Mouse (Mus musculus) splenic B cell, adult 2 months (primary cell): ENCODE results near the gene Cyth1.

Experiments used
- DNase-seq: peaks from one replicate; pipeline ENCODE4 v3.0.0-alpha.2; 2011; ENCODE audit warnings: low read depth, low spot score
- H3K27me3 ChIP-seq: 2 replicates; pipeline ENCODE4 v1.6.1; 2012; ENCODE audit warnings: mild to moderate bottlenecking, low read length, moderate library complexity, mixed read lengths; ENCODE audit not compliant: control insufficient read depth, poor library complexity, insufficient read depth, severe bottlenecking
- H3K36me3 ChIP-seq: 2 replicates; pipeline ENCODE4 v1.6.1; 2012; ENCODE audit warnings: mild to moderate bottlenecking, low read length, moderate library complexity, mixed read lengths; ENCODE audit not compliant: control insufficient read depth, poor library complexity, insufficient read depth, severe bottlenecking

Gene Cyth1

GRCm38 (mm10) chr11:118146446-118146845 lies 101.9 kb downstream of the Cyth1 start:
- no peaks in the 10 kb centered on the region; the same call in 1 of the 2 replicates for H3K36me3 ChIP-seq
- no peaks in the 10 kb centered on the region for H3K27me3 ChIP-seq
- DNase-seq, result peak; percentile 80

- peak; percentile 96 for DNase-seq
- H3K27me3 ChIP-seq, result no peaks in the 10 kb centered on the region
- H3K36me3 ChIP-seq, result no peaks in the 10 kb centered on the region; the same call in 1 of the 2 replicates
These were observed 102.5 kb downstream of the Cyth1 start for GRCm38 (mm10) chr11:118145771-118146351.

- H3K36me3 ChIP-seq, result no peaks in the 10 kb centered on the region
- DNase-seq, result no peak
- H3K27me3 ChIP-seq, result no peaks in the 10 kb centered on the region
These were observed 103.3 kb downstream of the Cyth1 start for GRCm38 (mm10) chr11:118145092-118145491.

- peak; percentile 62 for DNase-seq
- no peaks in the 10 kb centered on the region for H3K27me3 ChIP-seq
- no peaks in the 10 kb centered on the region for H3K36me3 ChIP-seq
These were observed 104.7 kb downstream of the Cyth1 start for GRCm38 (mm10) chr11:118143731-118144130.

- H3K27me3 ChIP-seq, result no peaks in the 10 kb centered on the region
- no peak for DNase-seq
These were observed 105.7 kb downstream of the Cyth1 start for GRCm38 (mm10) chr11:118142547-118143165.

DNA sequence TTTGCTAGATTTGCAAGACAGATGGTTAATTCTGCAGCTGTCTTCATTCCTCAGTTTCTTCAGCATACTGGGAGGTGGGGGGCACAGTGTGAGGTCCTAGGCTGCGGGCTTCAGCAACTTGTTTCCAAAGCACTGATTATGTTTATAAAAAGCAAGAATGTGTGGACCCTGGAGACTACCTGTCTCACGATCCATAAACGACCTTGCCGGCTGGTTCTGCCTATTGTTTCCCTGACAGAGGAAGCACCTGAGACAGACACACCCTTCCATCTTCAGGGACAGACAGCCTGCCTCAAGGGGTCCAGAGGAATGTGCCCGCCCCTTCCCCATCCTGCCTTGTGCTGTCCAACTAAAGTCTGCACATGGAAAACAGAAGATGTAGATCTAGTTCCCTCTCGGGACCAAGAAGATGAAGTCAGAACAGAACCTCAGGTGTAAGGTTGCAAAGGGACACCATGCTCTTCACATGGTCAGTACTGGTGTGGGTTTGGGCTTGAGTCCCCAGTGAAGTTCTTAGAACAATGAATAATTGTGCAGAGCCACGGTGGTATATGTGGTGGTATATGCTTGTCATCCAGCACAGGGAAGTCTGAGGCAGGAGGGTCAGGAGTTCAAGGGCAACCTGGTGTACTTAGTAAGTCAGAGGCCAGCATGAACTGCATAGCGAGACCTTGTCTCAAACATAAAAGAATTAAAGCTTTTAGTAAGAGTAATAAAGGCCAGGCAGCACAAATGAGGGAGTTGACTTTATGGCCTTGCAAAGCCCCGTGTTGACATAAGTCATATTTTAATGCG lies 107.4 kb downstream of the Cyth1 start:
- H3K36me3 ChIP-seq, result no peaks in the 10 kb centered on the region
- no peaks in the 10 kb centered on the region for H3K27me3 ChIP-seq
- no peak for DNase-seq

More at GRCm38 (mm10) chr11:118142547-118143165, 105.7 kb downstream of the Cyth1 start:
- H3K36me3 ChIP-seq, result no peaks in the 10 kb centered on the region

DNA sequence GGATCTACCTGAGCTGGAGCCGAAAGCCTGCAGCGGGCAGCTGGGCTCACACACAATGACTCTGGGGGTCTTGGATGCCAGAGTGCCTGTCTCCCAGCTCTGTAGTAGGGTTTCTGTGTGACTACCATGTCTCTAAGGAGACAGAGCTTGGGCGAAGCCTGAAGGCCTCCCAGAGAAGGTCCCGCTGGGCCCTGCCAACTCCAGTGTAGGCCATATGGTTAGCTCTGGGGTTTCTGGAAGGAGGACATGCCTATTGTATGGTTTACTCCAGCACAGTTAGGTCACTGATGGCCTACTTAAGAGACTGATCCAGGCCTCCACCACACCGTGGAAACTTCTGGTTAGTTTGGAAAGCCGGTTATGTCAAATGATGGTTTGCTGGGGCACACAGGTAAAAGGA lies 110.0 kb downstream of the Cyth1 start:
- H3K27me3 ChIP-seq, result no peaks in the 10 kb centered on the region
- no peak for DNase-seq
- no peaks in the 10 kb centered on the region for H3K36me3 ChIP-seq

DNA sequence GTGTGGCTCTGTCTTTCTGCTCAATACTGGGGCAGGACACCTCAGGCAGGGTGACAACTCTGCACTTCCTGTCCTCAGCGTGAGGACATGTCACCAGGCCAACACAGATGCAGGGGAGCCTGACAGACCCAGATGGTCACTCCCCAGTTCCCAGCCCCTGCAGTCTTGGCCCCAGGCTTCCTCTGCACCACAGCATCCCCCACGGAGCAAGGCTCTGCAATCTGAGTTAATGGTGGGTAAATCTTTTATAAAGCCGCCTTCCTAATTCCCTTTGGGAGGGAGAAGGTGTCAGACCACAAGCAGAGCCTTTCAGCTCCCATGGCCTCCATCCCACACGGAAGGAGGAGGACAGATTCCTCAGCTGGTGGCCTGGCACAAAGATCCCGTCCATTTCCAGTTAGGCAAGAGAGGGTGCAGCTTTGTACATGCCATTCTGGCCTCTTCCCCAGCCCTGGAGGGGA lies 112.2 kb downstream of the Cyth1 start:
- DNase-seq, result no peak
- Histone ChIP-seq H3K36me3 (no peaks in the 10 kb centered on the region), H3K27me3 (no peaks in the 10 kb centered on the region)

DNA sequence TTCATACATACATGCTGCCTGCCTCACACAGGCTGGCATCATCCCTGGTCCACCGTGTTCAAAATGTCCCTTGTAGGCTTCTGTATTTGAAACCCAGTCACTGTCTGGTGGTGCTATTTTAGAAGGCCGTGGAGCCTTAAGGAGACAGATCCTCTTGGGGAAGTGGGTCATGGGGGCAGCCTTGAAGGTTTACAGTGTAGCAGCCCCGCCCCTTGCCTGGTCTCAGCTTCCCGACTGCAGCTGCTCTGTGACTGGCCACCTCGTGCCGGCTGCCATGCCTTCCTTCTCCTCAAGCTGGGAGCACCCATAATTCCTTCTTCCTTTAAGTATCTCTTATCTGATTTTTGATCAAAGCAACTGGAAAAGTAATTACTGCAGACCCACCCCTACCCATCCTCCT lies 113.1 kb downstream of the Cyth1 start:
- Histone ChIP-seq H3K36me3 (no peaks in the 10 kb centered on the region), H3K27me3 (no peaks in the 10 kb centered on the region)
- no peak for DNase-seq

DNA sequence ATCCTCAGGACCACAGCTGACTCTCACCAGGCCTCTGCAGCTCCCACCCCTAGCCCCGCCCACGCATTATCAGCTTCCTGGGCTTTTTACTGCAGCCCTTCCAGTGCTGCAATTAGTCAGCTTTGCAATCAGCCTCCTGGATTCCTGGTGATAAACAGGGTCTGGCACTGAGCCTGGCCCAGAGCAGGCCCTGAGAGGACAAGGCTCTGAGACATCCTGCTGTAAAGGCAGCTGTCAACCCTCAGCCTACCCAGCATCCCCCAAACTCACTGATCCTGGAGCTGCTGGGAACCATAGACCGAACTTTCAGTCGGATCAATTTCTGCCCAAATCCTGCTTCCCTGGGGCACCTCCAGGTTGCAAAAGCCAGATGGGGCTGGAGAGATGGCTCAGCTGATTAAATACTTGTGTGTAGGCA lies 114.6 kb downstream of the Cyth1 start:
- Histone ChIP-seq H3K27me3 (no peaks in the 10 kb centered on the region), H3K36me3 (no peaks in the 10 kb centered on the region)
- DNase-seq, result no peak

DNA sequence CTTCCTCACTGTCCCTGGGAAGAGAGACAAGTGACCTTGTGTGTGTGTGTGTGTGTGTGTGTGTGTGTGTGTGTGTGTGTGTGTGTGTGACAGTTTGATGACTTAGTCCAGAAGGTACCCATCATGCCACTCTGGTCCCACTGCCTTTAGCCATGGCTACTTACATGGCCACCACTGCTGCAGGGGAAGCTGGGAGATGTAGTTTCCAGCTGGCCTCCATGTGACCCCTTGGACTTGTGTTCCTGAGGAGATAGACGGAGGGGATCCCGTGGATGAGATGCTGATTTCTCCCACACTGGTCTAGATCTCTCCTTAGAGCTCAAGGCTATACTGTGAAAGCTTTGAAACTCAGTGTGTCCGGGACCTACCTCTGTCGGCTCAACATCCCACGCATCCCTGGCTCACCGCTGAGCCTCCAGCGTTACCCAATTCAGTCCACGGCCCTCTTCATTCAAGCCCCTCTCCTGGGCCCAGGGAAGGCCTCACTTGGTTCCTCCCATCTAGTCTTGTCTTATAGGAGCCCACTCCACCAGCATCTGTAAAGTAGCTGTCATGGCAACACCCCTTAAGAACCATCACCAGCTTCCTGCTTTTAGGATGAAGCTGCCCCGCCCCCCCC lies 115.2 kb downstream of the Cyth1 start:
- no peaks in the 10 kb centered on the region for H3K36me3 ChIP-seq
- DNase-seq, result no peak
- no peaks in the 10 kb centered on the region for H3K27me3 ChIP-seq

DNA sequence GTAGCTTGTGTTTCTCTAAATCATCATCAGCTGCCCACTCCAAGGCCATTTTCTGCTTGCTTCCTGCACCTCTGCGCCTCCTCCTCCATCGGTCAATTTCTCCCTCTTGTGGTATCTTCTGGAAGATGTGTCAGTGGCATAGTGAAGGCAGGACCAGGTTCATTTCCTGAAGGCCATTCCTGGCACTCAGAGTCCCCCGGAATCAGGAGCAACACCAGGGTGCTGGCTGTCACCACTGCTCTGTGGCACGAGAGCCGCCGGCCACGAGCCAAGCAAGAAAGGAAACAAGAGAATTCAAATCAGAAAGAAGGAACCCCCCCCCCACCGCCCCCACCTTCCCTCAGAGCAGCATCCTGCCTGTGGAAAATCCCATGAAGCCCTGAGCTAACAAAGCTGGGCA lies 116.3 kb downstream of the Cyth1 start:
- H3K36me3 ChIP-seq, result no peaks in the 10 kb centered on the region
- no peak for DNase-seq
- no peaks in the 10 kb centered on the region for H3K27me3 ChIP-seq

- H3K36me3 ChIP-seq, result no peaks in the 10 kb centered on the region
- H3K27me3 ChIP-seq, result no peaks in the 10 kb centered on the region
- no peak for DNase-seq
These were observed 117.9 kb downstream of the Cyth1 start, which contains the start of gene Dnah17 for GRCm38 (mm10) chr11:118130534-118130933. TSS of gene Dnah17 (minus strand) at chr11:118130634.

- Histone ChIP-seq H3K27me3 (no peaks in the 10 kb centered on the region), H3K36me3 (no peaks in the 10 kb centered on the region)
- DNase-seq, result peak; percentile 57
These were observed 118.6 kb downstream of the Cyth1 start for GRCm38 (mm10) chr11:118129812-118130211.

DNA sequence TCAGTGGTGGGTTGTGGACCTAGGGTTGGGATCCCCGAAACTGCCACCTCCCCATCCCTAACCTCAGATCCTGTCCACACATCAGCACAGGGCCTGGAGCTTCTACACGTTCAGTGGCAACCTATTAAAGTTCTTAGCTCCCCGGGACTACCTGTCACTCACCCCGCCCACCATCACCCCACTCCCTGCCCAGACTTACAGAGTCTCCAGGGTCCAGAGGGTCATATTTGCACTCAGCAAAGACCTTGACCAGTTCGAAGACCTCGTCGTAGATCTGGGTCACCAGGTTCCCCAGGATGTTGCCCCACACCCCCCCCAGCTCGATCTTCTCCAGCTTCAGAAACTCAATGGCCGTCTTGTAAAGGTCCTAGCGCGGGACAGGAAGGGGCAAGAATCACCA lies 126.8 kb downstream of the Cyth1 start:
- DNase-seq, result no peak
- Histone ChIP-seq H3K27me3 (no peaks in the 10 kb centered on the region), H3K36me3 (no peaks in the 10 kb centered on the region)
